Mouse (Mus musculus) stomach, postnatal 0 days (tissue): ENCODE measurements around the gene Dock1. TPM values are rescaled to one million over a fixed set of nuclear protein-coding genes. Genes with fewer than 3 reads are reported as not detected.

Experiments
- ATAC-seq: fragments of 200-750 bp; cut with Nextera tagmentation; 2 replicates; pipeline ENCODE4 v1.8.0; 2017; ENCODE audit not compliant: low FRiP score, low TSS enrichment
- DNase-seq: peaks from one replicate; pipeline ENCODE4 v3.0.0-alpha.2; 2016; ENCODE audit warnings: low spot score
- H3K27ac ChIP-seq: fragments of 300-500 bp; sonication (generic); replicated peaks from 2 replicates; pipeline ENCODE4 v1.5.1; 2014; ENCODE audit warnings: mild to moderate bottlenecking, control low read depth
- H3K27me3 ChIP-seq: fragments of 300-500 bp; sonication (generic); 2 replicates; pipeline ENCODE4 v1.6.1; 2014; ENCODE audit warnings: low read length; ENCODE audit not compliant: control insufficient read depth, insufficient read depth
- H3K36me3 ChIP-seq: fragments of 300-500 bp; sonication (generic); 2 replicates; pipeline ENCODE4 v1.6.1; 2014; ENCODE audit warnings: low read length, mixed read lengths; ENCODE audit not compliant: control insufficient read depth, insufficient read depth
- H3K4me1 ChIP-seq: fragments of 300-500 bp; sonication (generic); replicated peaks from 2 replicates; pipeline ENCODE4 v1.6.1; 2014; ENCODE audit warnings: antibody characterized with exemption; ENCODE audit not compliant: control insufficient read depth, insufficient read depth
- H3K4me2 ChIP-seq: fragments of 300-500 bp; sonication (generic); replicated peaks from 2 replicates; pipeline ENCODE4 v1.6.1; 2014; ENCODE audit warnings: low read depth, mild to moderate bottlenecking, control low read depth, moderate library complexity
- H3K4me3 ChIP-seq: fragments of 300-500 bp; sonication (generic); 2 replicates; pipeline ENCODE4 v1.5.1; 2014; ENCODE audit warnings: low read depth, low read length, control low read depth
- H3K9ac ChIP-seq: fragments of 300-500 bp; sonication (generic); 2 replicates; pipeline ENCODE4 v1.6.1; 2014; ENCODE audit warnings: mild to moderate bottlenecking, low read length, control low read depth, mixed read lengths
- H3K9me3 ChIP-seq: fragments of 300-500 bp; sonication (generic); 2 replicates; pipeline ENCODE4 v1.6.1; 2016; ENCODE audit warnings: low read length; ENCODE audit not compliant: control insufficient read depth
- CTCF ChIP-seq: IDR thresholded peaks from 2 replicates; pipeline ENCODE4 v1.5.1; 2016; ENCODE audit warnings: antibody characterized with exemption, low read depth, mild to moderate bottlenecking, moderate library complexity
- EP300 ChIP-seq: optimal IDR thresholded peaks from 2 replicates; pipeline ENCODE3; 2016; ENCODE audit warnings: antibody characterized with exemption
- WGBS: fragments of 180-500 bp; shearing (Covaris S2); extraction: QIAGEN DNeasy Blood & Tissue Kit; methylation state at CpG from one replicate; pipeline ENCODE4 v1.1.7; 2014; 5-methylcytosine and 5-hydroxymethylcytosine counted together
- polyA plus RNA-seq: library from polyadenylated mRNA; unstranded; fragments of >200 nt; fragmentation: Nextera tagmentation; extraction: Ambion mirVana; gene quantifications from 2 replicates; pipeline ENCODE4 v1.2.1, GENCODE M21; 2015

Dock1 gene
- polyA plus RNA-seq, 1 experiment from 2014 or later, result 8.5 TPM

GRCm38 (mm10) chr7:135083421-135083820 lies 413.0 kb downstream of the Dock1 start:
- H3K4me3 ChIP-seq, result no peak overlapping the region
- H3K27me3 ChIP-seq, result no peaks in the 10 kb centered on the region
- H3K9ac ChIP-seq, result no peak overlapping the region
- no peak overlapping the region for H3K4me2 ChIP-seq
- 85% methylated on average over 8 of the region's 8 CpGs for WGBS
- no peaks in the 10 kb centered on the region for H3K9me3 ChIP-seq
- no peak for ATAC-seq
- H3K36me3 ChIP-seq, result no peaks in the 10 kb centered on the region; the same call in 1 of the 2 replicates
- H3K27ac ChIP-seq, result no peak overlapping the region
- TF ChIP-seq CTCF (no peak), EP300 (no peak)
- no peaks in the 10 kb centered on the region for H3K4me1 ChIP-seq
- DNase-seq, result no peak

DNA sequence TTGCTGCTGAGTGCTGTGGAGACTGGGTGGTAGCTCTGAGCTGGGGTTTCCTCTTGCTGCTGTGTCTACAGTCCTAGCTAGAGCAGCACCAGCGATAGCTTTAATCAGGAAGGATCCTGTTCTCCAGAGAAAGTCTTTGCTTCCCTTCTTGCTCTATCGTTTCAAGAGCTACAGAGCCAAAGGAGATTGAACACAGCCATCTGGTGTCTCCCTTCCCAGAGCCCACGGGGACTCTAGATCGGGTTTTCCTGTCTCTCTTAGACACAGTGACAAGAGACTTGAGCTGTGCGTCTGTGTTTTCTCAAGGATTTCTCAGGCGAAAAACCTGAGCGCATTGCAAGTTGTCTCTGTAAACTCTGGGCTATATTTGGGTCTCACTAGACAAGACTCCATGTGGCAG lies 413.6 kb downstream of the Dock1 start:
- 77% methylated on average over 7 of the region's 7 CpGs for WGBS
- TF ChIP-seq CTCF (no peak), EP300 (no peak)

GRCm38 (mm10) chr7:135086556-135086955 lies 416.1 kb downstream of the Dock1 start:
- WGBS, result 85% methylated on average over 5 of the region's 5 CpGs
- TF ChIP-seq CTCF, result no peak
- no peak for TF ChIP-seq EP300
- H3K27ac ChIP-seq, result no peak overlapping the region
- DNase-seq (no peak), ATAC-seq (no peak)
- H3K9me3 ChIP-seq, result no peaks in the 10 kb centered on the region
- no peak overlapping the region for H3K9ac ChIP-seq
- no peak overlapping the region for H3K4me2 ChIP-seq
- no peak overlapping the region for H3K4me3 ChIP-seq
- peaks cover 2% of the 10 kb centered on the region; the same call in 1 of the 2 replicates for H3K36me3 ChIP-seq
- H3K27me3 ChIP-seq, result no peaks in the 10 kb centered on the region
- H3K4me1 ChIP-seq, result no peaks in the 10 kb centered on the region

More for the DNA sequence above, 413.6 kb downstream of the Dock1 start:
- H3K27ac ChIP-seq, result no peak overlapping the region
- no peaks in the 10 kb centered on the region for H3K4me1 ChIP-seq
- no peaks in the 10 kb centered on the region; the same call in 1 of the 2 replicates for H3K36me3 ChIP-seq
- H3K4me2 ChIP-seq, result no peak overlapping the region
- no peak overlapping the region for H3K4me3 ChIP-seq
- H3K9me3 ChIP-seq, result no peaks in the 10 kb centered on the region
- no peak overlapping the region for H3K9ac ChIP-seq
- DNase-seq (no peak), ATAC-seq (no peak)
- H3K27me3 ChIP-seq, result no peaks in the 10 kb centered on the region

DNA sequence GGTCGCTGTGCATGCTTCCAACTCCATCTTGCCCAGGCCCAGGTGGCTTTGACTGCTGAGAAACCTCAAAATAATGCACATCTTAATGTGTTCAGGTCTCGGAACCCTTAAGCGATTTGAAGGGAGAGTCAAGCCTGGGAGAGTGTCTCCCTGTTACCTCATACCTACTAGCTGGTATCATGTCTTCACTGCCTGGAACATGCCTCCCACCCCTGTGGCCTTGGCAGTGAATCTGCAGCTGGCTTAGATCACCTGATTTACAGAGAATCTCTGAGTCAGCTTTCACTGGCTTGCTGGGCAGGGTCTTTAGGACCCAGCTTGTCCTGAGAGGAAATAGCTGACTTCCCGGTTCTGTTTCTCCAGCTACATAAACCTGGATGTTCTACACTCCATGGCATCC lies 419.2 kb downstream of the Dock1 start:
- DNase-seq (no peak), ATAC-seq (no peak)
- H3K27ac ChIP-seq, result no peak overlapping the region
- peaks cover 2% of the 10 kb centered on the region; the same call in 1 of the 2 replicates for H3K36me3 ChIP-seq
- no peak overlapping the region for H3K4me3 ChIP-seq
- no peaks in the 10 kb centered on the region for H3K9me3 ChIP-seq
- no peak overlapping the region for H3K4me2 ChIP-seq
- H3K9ac ChIP-seq, result no peak overlapping the region
- TF ChIP-seq CTCF, result no peak
- no peak for TF ChIP-seq EP300
- no peaks in the 10 kb centered on the region for H3K27me3 ChIP-seq
- no peaks in the 10 kb centered on the region for H3K4me1 ChIP-seq
- 87% methylated on average over 4 of the region's 4 CpGs for WGBS

DNA sequence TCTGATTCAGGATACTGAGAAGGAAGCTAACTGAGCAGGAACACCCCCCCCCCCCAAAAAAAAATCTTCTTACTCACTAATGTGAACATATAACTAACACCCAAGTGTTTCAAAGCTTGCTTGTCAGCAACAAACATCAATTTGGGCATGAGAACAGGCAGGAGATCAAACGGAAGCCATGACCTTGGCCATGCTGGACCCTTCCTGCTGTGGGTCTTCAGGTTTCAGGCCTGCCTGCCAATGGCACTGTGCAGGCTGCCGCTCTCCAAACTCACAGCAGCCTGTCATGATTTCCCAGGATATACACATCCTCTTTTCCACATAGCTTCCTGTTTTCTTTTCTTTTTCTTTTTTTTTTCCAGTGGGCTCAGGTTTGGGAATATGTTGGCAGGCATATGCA lies 423.4 kb downstream of the Dock1 start:
- ATAC-seq (no peak), DNase-seq (no peak)
- peaks cover 2% of the 10 kb centered on the region; the same call in 1 of the 2 replicates for H3K36me3 ChIP-seq
- 63% methylated on average over 2 of the region's 2 CpGs for WGBS
- H3K27me3 ChIP-seq, result no peaks in the 10 kb centered on the region
- TF ChIP-seq CTCF (no peak), EP300 (no peak)
- H3K4me2 ChIP-seq, result no peak overlapping the region
- no peaks in the 10 kb centered on the region for H3K4me1 ChIP-seq
- no peaks in the 10 kb centered on the region for H3K9me3 ChIP-seq
- H3K27ac ChIP-seq, result no peak overlapping the region
- H3K4me3 ChIP-seq, result no peak overlapping the region
- H3K9ac ChIP-seq, result no peak overlapping the region

- Histone ChIP-seq H3K27ac (no peak overlapping the region), H3K4me2 (no peak overlapping the region), H3K36me3 (no peaks in the 10 kb centered on the region; the same call in 1 of the 2 replicates), H3K9me3 (no peaks in the 10 kb centered on the region), H3K4me3 (no peak overlapping the region), H3K4me1 (no peaks in the 10 kb centered on the region), H3K27me3 (no peaks in the 10 kb centered on the region), H3K9ac (no peak overlapping the region)
- no peak for TF ChIP-seq EP300
- no peak for TF ChIP-seq CTCF
- 97% methylated on average over 7 of the region's 7 CpGs for WGBS
- ATAC-seq (no peak), DNase-seq (no peak)
Measured at GRCm38 (mm10) chr7:135101921-135102320, 431.5 kb downstream of the Dock1 start.
